Mouse (Mus musculus) thymus, adult 2 months (tissue): ENCODE measurements around the gene Car10.

Experiments
- CTCF ChIP-seq: fragments of 200-500 bp; IDR thresholded peaks from 2 replicates; pipeline ENCODE4 v1.5.1; 2012; ENCODE audit warnings: mild to moderate bottlenecking, control low read depth, low read length, moderate library complexity, borderline replicate concordance; ENCODE audit not compliant: control insufficient read depth, poor library complexity, insufficient read depth; ENCODE audit errors: extremely low read depth
- POLR2A ChIP-seq: fragments of 200-500 bp; IDR thresholded peaks from 2 replicates; pipeline ENCODE4 v1.6.1; 2012; ENCODE audit warnings: mild to moderate bottlenecking, low read length, control low read depth, moderate library complexity; ENCODE audit not compliant: control insufficient read depth, poor library complexity, insufficient read depth; ENCODE audit errors: extremely low read depth

GRCm38 (mm10) chr11:93579626-93580025 lies 481.8 kb downstream of the Car10 start:
- TF ChIP-seq CTCF (no peak), POLR2A (no peak)
